Mouse (Mus musculus): ENCODE data around the gene Fth1.

Fth1 gene

GRCm38 (mm10) chr19:9993036-9993656 lies 12.7 kb downstream of the Fth1 start:
- DNase-seq: peak; percentile 92

- no peak for DNase-seq
Observed at GRCm38 (mm10) chr19:9997204-9998062, 17.0 kb downstream of the Fth1 start.

- no peak for DNase-seq
Observed at GRCm38 (mm10) chr19:9998063-9998416, 17.6 kb downstream of the Fth1 start.

GRCm38 (mm10) chr19:9998736-9999486 lies 18.5 kb downstream of the Fth1 start:
- DNase-seq: no peak

GRCm38 (mm10) chr19:10000330-10000729 lies 19.9 kb downstream of the Fth1 start:
- DNase-seq: peak; percentile 81

GRCm38 (mm10) chr19:10001206-10001969 lies 21.0 kb downstream of the Fth1 start, which contains the start of the genes Best1 and Rab3il1:
Gene Best1 (minus strand): TSS chr19:10001633.
Gene Rab3il1 (plus strand): TSS chr19:10001669.
- DNase-seq: no peak

GRCm38 (mm10) chr19:10003696-10004095 lies 23.3 kb downstream of the Fth1 start:
- DNase-seq: no peak

- no peak for DNase-seq
Observed at GRCm38 (mm10) chr19:10011408-10011807, 31.0 kb downstream of the Fth1 start.

GRCm38 (mm10) chr19:10012827-10013278 lies 32.5 kb downstream of the Fth1 start:
- DNase-seq: no peak

GRCm38 (mm10) chr19:10013348-10013747 lies 33.0 kb downstream of the Fth1 start:
- DNase-seq: no peak

GRCm38 (mm10) chr19:10013913-10014312 lies 33.5 kb downstream of the Fth1 start:
- DNase-seq: no peak

GRCm38 (mm10) chr19:10014824-10015223 lies 34.4 kb downstream of the Fth1 start:
- peak; percentile 80 for DNase-seq

GRCm38 (mm10) chr19:10015442-10015841 lies 35.0 kb downstream of the Fth1 start:
- DNase-seq: no peak

- DNase-seq: no peak
Observed at GRCm38 (mm10) chr19:10016151-10016550, 35.8 kb downstream of the Fth1 start.

- DNase-seq: peak; percentile 94
Observed at GRCm38 (mm10) chr19:10017637-10018526, 37.5 kb downstream of the Fth1 start.

- DNase-seq: no peak
Observed at GRCm38 (mm10) chr19:10018527-10018818, 38.1 kb downstream of the Fth1 start.

- no peak for DNase-seq
Observed at GRCm38 (mm10) chr19:10019214-10019760, 38.9 kb downstream of the Fth1 start.

GRCm38 (mm10) chr19:10021981-10022380 lies 41.6 kb downstream of the Fth1 start:
- DNase-seq: no peak

- DNase-seq: peak; percentile 75
Observed at GRCm38 (mm10) chr19:10022414-10023303, 42.3 kb downstream of the Fth1 start.

GRCm38 (mm10) chr19:10023304-10023758 lies 42.9 kb downstream of the Fth1 start:
- no peak for DNase-seq

Data from kidney, adult 9 months (tissue).